Mouse (Mus musculus) kidney, adult 2 months (tissue): ENCODE data around the gene Vasn. TPM values are rescaled to one million over a fixed set of nuclear protein-coding genes. Genes with fewer than 3 reads are reported as not detected.
A peak's percentile ranks its signal among the peaks of the same experiment; 100 is the strongest.

Experiments
- DNase-seq: peaks from one replicate; pipeline ENCODE4 v3.0.0; 2021
- H3K27ac ChIP-seq: fragments of 200-500 bp; 2 replicates; pipeline ENCODE4 v1.5.1; 2012; ENCODE audit warnings: low read depth, low read length, control low read depth, inconsistent platforms; ENCODE audit not compliant: insufficient read depth
- H3K27me3 ChIP-seq: fragments of 200-500 bp; replicated peaks from 2 replicates; pipeline ENCODE4 v1.6.1; 2012; ENCODE audit warnings: mild to moderate bottlenecking, moderate library complexity, low read length, inconsistent platforms; ENCODE audit not compliant: control insufficient read depth, insufficient read depth
- H3K36me3 ChIP-seq: fragments of 200-500 bp; 2 replicates; pipeline ENCODE4 v1.6.1; 2012; ENCODE audit warnings: mild to moderate bottlenecking, moderate library complexity, low read length, inconsistent platforms; ENCODE audit not compliant: control insufficient read depth, insufficient read depth
- H3K4me1 ChIP-seq: fragments of 200-500 bp; 2 replicates; pipeline ENCODE4 v1.6.1; 2011; ENCODE audit warnings: low read length; ENCODE audit not compliant: control insufficient read depth, insufficient read depth
- H3K4me3 ChIP-seq: fragments of 200-500 bp; 2 replicates; pipeline ENCODE4 v1.5.1; 2011; ENCODE audit warnings: mild to moderate bottlenecking, low read depth, low read length, control low read depth; ENCODE audit not compliant: insufficient read depth
- CTCF ChIP-seq: fragments of 200-500 bp; conservative IDR thresholded peaks from 2 replicates; pipeline ENCODE4 v1.5.1; 2011; ENCODE audit warnings: low read depth, mild to moderate bottlenecking, control low read depth, low read length, moderate library complexity, mixed read lengths; ENCODE audit not compliant: insufficient read depth, insufficient read length
- POLR2A ChIP-seq: fragments of 200-500 bp; IDR thresholded peaks from one replicate; pipeline ENCODE4 v1.6.1; 2011; ENCODE audit warnings: low read depth, low read length, control low read depth
- WGBS: fragments of 180-500 bp; shearing (Covaris S2); methylation state at CpG from one replicate; pipeline ENCODE4 v1.1.7; 2018; 5-methylcytosine and 5-hydroxymethylcytosine counted together
- polyA plus RNA-seq: library from polyadenylated mRNA; depleted of rRNA; stranded (reverse); fragments of >200 nt; gene quantifications from 2 replicates; pipeline ENCODE4 v1.2.3, GENCODE M21; 2012; rRNA removed

Vasn gene
- polyA plus RNA-seq = 34.6 and 42.3 TPM in 2 replicates

- TF ChIP-seq CTCF (no peak), POLR2A (peak; percentile 94)
- Histone ChIP-seq H3K27ac (peak within 1 kb of the TSS; percentile 71), H3K27me3 (no peaks in the 10 kb centered on the region), H3K4me3 (peak within 1 kb of the TSS; percentile 63), H3K36me3 (no peaks in the 10 kb centered on the region), H3K4me1 (peaks cover 34% of the 10 kb centered on the region)
- DNase-seq = peak; percentile 96
- 3% methylated on average over 22 of the region's 22 CpGs for WGBS
Observed at GRCm38 (mm10) chr16:4639831-4640237, at the start of gene Vasn, which contains the start of gene Dnaja3. Vasn (plus strand) TSS chr16:4639941. Dnaja3 (plus strand) TSS chr16:4639989.

DNA sequence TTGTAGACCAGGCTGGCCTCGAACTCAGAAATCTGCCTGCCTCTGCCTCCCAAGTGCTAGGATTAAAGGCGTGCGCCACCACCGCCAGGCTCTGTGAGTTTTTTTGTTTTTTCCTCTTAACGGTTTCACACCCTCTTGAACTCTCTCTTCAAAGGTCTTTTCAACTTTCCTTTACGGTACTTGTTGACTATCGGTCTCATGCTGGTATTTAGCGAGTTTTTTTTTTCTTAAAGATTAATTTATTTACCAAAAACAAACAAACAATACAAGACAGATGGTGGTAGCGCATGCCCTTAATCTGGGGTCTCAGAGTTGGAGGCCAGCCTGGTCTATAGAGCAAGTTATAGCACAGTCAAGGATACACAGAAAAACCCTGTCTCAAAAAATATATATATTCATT, 49.5 kb upstream of the Vasn start:
- WGBS = 94% methylated on average over 9 of the region's 9 CpGs
- no peak for DNase-seq
- Histone ChIP-seq H3K4me1 (peaks cover 16% of the 10 kb centered on the region), H3K27ac (no peak overlapping the region), H3K36me3 (no peaks in the 10 kb centered on the region), H3K27me3 (no peaks in the 10 kb centered on the region), H3K4me3 (no peak overlapping the region)
- no peak for TF ChIP-seq POLR2A
- no peak for TF ChIP-seq CTCF

- Histone ChIP-seq H3K27ac (peak overlapping the region; percentile 96), H3K4me1 (peaks cover 24% of the 10 kb centered on the region), H3K36me3 (no peaks in the 10 kb centered on the region), H3K4me3 (peak overlapping the region; percentile 81), H3K27me3 (no peaks in the 10 kb centered on the region)
- peak; percentile 92 for DNase-seq
- WGBS = 8% methylated on average over 32 of the region's 32 CpGs
- TF ChIP-seq POLR2A (no peak), CTCF (peak; percentile 53)
Observed at GRCm38 (mm10) chr16:4592909-4593875, 46.5 kb upstream of the Vasn start.

GRCm38 (mm10) chr16:4593971-4594813, 45.5 kb upstream of the Vasn start, which contains the start of gene Glis2:
Glis2 (plus strand) TSS chr16:4594713.
- no peaks in the 10 kb centered on the region for H3K36me3 ChIP-seq
- peak within 1 kb of the TSS; percentile 81 for H3K4me3 ChIP-seq
- DNase-seq = peak; percentile 89
- peaks cover 34% of the 10 kb centered on the region for H3K4me1 ChIP-seq
- peak within 1 kb of the TSS; percentile 96 for H3K27ac ChIP-seq
- H3K27me3 ChIP-seq = no peaks in the 10 kb centered on the region
- WGBS = under 1% methylated on average over 36 of the region's 74 CpGs
- TF ChIP-seq POLR2A (peak; percentile 9), CTCF (no peak)

- no peak for DNase-seq
- peak overlapping the region; percentile 95 for H3K27ac ChIP-seq
- under 1% methylated on average over 51 of the region's 52 CpGs for WGBS
Observed at GRCm38 (mm10) chr16:4594814-4595526, 44.8 kb upstream of the Vasn start.

GRCm38 (mm10) chr16:4595527-4595963, 44.2 kb upstream of the Vasn start:
- Histone ChIP-seq H3K4me1 (peaks cover 47% of the 10 kb centered on the region), H3K27me3 (no peaks in the 10 kb centered on the region), H3K27ac (peak overlapping the region; percentile 95), H3K4me3 (peak overlapping the region; percentile 81), H3K36me3 (no peaks in the 10 kb centered on the region)
- DNase-seq = peak; percentile 91
- TF ChIP-seq POLR2A (no peak), CTCF (no peak)
- 6% methylated on average over 5 of the region's 5 CpGs for WGBS

More at GRCm38 (mm10) chr16:4594814-4595526, 44.8 kb upstream of the Vasn start:
- Histone ChIP-seq H3K36me3 (no peaks in the 10 kb centered on the region), H3K4me1 (peaks cover 42% of the 10 kb centered on the region), H3K27me3 (no peaks in the 10 kb centered on the region), H3K4me3 (peak overlapping the region; percentile 81)
- TF ChIP-seq POLR2A (no peak), CTCF (no peak)
